Mouse (Mus musculus) liver, embryonic 14.5 days (tissue): ENCODE measurements around the gene Tmx2.

Experiments used
- CTCF ChIP-seq: IDR thresholded peaks from 2 replicates; pipeline ENCODE4 v1.5.1; 2016; ENCODE audit warnings: antibody characterized with exemption, low read depth, control low read depth
- EP300 ChIP-seq: IDR thresholded peaks from 2 replicates; pipeline ENCODE4 v1.6.1; 2016; ENCODE audit warnings: antibody characterized with exemption, low read depth

DNA sequence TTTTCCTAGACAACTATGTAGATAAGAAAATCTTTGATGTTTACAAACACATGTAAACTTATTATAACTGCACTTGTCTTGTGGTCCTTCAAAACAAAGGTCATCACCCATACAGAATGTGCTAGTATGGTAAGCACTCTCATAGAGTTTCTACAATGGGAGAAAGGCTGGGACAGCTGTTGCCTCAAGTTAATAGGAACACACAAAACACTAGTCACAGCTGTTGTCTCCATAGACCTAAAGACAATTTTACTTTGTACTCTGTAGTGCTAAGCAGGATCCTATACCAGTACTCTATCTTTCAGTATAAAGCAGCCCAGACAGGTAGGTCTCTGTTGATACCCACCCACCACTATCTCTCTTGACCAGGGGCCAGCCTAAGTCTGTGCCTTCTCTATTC, 38.1 kb downstream of the Tmx2 start:
- TF ChIP-seq CTCF = no peak
- no peak for TF ChIP-seq EP300
